Mouse (Mus musculus): ENCODE measurements around the gene Spns2. TPM values are rescaled to one million over a fixed set of nuclear protein-coding genes. Genes with fewer than 3 reads are reported as not detected.

The Spns2 gene
- polyA plus RNA-seq, 1 experiment from 2014 or later: 12.6 TPM

GRCm38 (mm10) chr11:72484549-72484948 lies 5.2 kb downstream of the Spns2 start:
- Histone ChIP-seq H3K9ac (replicated peaks; ENCODE audit: low read length) (no peak overlapping the region), H3K36me3 (ENCODE audit: control insufficient read depth, insufficient read depth, low read length) (no peaks in the 10 kb centered on the region), H3K4me2 (ENCODE audit: low read length) (no peak overlapping the region), H3K9me3 (ENCODE audit: control insufficient read depth, low read length) (no peaks in the 10 kb centered on the region), H3K4me1 (ENCODE audit: control insufficient read depth, insufficient read depth, low read length) (peaks cover 23% of the 10 kb centered on the region), H3K27me3 (ENCODE audit: control insufficient read depth, insufficient read depth, low read length) (no peaks in the 10 kb centered on the region), H3K4me3 (replicated peaks; ENCODE audit: low read depth, low read length) (no peak overlapping the region), H3K27ac (replicated peaks; ENCODE audit: low read depth, low read length) (no peak overlapping the region)
- DNase-seq (no peak), ATAC-seq (ENCODE audit: low FRiP score, low TSS enrichment) (no peak)
- 75% methylated on average over 6 of the region's 6 CpGs for WGBS

GRCm38 (mm10) chr11:72481952-72482351 lies 7.8 kb downstream of the Spns2 start:
- WGBS: 86% methylated on average over 4 of the region's 4 CpGs

DNA sequence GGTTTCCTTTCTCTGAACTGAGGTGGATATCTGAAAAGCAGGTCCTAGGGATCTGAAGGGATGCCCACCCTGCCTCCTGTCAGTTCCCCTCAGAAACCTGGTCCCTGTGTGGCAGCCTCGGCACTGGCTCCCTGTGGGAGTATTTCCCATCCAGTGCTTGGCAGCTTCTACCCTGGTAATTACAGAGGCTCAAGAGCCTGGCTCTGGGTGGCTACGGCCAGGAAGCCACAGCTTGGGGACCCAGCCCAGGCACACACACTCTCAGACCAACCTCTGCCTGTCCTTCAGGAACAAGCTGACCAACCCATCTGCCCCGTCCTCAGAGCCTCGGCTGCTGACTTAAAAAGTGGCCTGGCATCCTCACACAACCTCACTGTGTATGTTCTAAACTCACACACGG lies 8.4 kb downstream of the Spns2 start:
- DNase-seq (no peak), ATAC-seq (ENCODE audit: low FRiP score, low TSS enrichment) (no peak)
- Histone ChIP-seq H3K4me2 (ENCODE audit: low read length) (no peak overlapping the region), H3K4me3 (replicated peaks; ENCODE audit: low read depth, low read length) (no peak overlapping the region), H3K4me1 (ENCODE audit: control insufficient read depth, insufficient read depth, low read length) (peaks cover 21% of the 10 kb centered on the region), H3K36me3 (ENCODE audit: control insufficient read depth, insufficient read depth, low read length) (no peaks in the 10 kb centered on the region), H3K9me3 (ENCODE audit: control insufficient read depth, low read length) (no peaks in the 10 kb centered on the region), H3K27me3 (ENCODE audit: control insufficient read depth, insufficient read depth, low read length) (no peaks in the 10 kb centered on the region), H3K27ac (replicated peaks; ENCODE audit: low read depth, low read length) (no peak overlapping the region), H3K9ac (replicated peaks; ENCODE audit: low read length) (no peak overlapping the region)
- WGBS: 78% methylated on average over 5 of the region's 5 CpGs

More at GRCm38 (mm10) chr11:72481952-72482351, 7.8 kb downstream of the Spns2 start:
- Histone ChIP-seq H3K9me3 (ENCODE audit: control insufficient read depth, low read length) (no peaks in the 10 kb centered on the region), H3K4me3 (replicated peaks; ENCODE audit: low read depth, low read length) (no peak overlapping the region), H3K4me2 (ENCODE audit: low read length) (no peak overlapping the region), H3K36me3 (ENCODE audit: control insufficient read depth, insufficient read depth, low read length) (no peaks in the 10 kb centered on the region), H3K9ac (replicated peaks; ENCODE audit: low read length) (no peak overlapping the region), H3K4me1 (ENCODE audit: control insufficient read depth, insufficient read depth, low read length) (peaks cover 19% of the 10 kb centered on the region), H3K27ac (replicated peaks; ENCODE audit: low read depth, low read length) (no peak overlapping the region), H3K27me3 (ENCODE audit: control insufficient read depth, insufficient read depth, low read length) (no peaks in the 10 kb centered on the region)
- no peak for ATAC-seq (ENCODE audit: low FRiP score, low TSS enrichment)
- no peak for DNase-seq

DNA sequence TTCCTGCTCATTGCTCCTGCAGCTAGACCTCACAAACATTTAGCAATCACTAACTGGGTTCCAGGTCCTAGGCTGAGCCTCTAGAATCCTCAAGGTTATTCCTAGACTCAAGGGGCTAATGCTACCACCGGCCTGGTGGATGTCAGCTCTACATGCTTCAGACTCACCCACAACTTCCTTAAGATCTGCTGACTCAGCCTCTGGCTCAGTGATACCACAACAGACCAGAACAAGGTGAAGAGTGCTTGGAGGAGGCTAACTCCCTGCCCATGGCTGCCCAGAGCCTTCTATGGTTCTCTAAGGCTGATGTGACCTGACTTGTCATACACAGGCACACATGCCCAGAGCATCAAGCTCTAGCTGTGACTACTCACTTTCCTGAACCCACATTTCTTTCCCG lies 10.2 kb downstream of the Spns2 start:
- Histone ChIP-seq H3K4me3 (replicated peaks; ENCODE audit: low read depth, low read length) (no peak overlapping the region), H3K4me2 (ENCODE audit: low read length) (no peak overlapping the region), H3K27me3 (ENCODE audit: control insufficient read depth, insufficient read depth, low read length) (no peaks in the 10 kb centered on the region), H3K9ac (replicated peaks; ENCODE audit: low read length) (no peak overlapping the region), H3K4me1 (ENCODE audit: control insufficient read depth, insufficient read depth, low read length) (peaks cover 9% of the 10 kb centered on the region; the same call in 1 of the 2 replicates), H3K27ac (replicated peaks; ENCODE audit: low read depth, low read length) (no peak overlapping the region), H3K9me3 (ENCODE audit: control insufficient read depth, low read length) (no peaks in the 10 kb centered on the region), H3K36me3 (ENCODE audit: control insufficient read depth, insufficient read depth, low read length) (no peaks in the 10 kb centered on the region)
- ATAC-seq (ENCODE audit: low FRiP score, low TSS enrichment) (no peak), DNase-seq (no peak)
- 86% methylated on average over 2 of the region's 2 CpGs for WGBS

DNA sequence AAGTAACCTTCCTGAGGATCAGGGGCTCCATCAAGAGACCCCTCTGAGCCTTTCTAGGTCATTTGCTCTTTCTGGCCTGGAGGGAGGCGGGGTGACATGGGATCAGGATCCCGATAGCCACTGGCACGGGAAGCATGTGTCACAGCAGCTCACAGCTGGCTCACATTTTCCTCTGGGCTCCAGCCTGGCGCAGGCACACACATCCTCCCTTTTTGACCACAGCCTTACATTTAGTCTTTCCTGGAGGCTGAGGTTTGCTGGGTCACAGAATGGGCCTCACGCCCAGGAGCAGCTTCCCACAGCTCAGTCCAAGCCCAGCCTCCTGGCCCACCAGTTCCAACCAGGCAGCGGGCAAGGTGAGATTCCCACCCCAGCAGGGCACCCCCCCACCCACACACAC lies 11.5 kb downstream of the Spns2 start:
- H3K9me3 ChIP-seq (ENCODE audit: control insufficient read depth, low read length): no peaks in the 10 kb centered on the region
- DNase-seq (no peak), ATAC-seq (ENCODE audit: low FRiP score, low TSS enrichment) (no peak)
- H3K4me3 ChIP-seq (replicated peaks; ENCODE audit: low read depth, low read length): no peak overlapping the region
- no peaks in the 10 kb centered on the region for H3K27me3 ChIP-seq (ENCODE audit: control insufficient read depth, insufficient read depth, low read length)
- H3K4me2 ChIP-seq (ENCODE audit: low read length): no peak overlapping the region
- no peak overlapping the region for H3K27ac ChIP-seq (replicated peaks; ENCODE audit: low read depth, low read length)
- 84% methylated on average over 6 of the region's 6 CpGs for WGBS
- H3K4me1 ChIP-seq (ENCODE audit: control insufficient read depth, insufficient read depth, low read length): peaks cover 9% of the 10 kb centered on the region; the same call in 1 of the 2 replicates
- H3K36me3 ChIP-seq (ENCODE audit: control insufficient read depth, insufficient read depth, low read length): no peaks in the 10 kb centered on the region; the same call in 1 of the 2 replicates
- 0 out of 2 replicates have a peak overlapping the region, but pooled peaks have one; percentile 4 for H3K9ac ChIP-seq (replicated peaks; ENCODE audit: low read length)

DNA sequence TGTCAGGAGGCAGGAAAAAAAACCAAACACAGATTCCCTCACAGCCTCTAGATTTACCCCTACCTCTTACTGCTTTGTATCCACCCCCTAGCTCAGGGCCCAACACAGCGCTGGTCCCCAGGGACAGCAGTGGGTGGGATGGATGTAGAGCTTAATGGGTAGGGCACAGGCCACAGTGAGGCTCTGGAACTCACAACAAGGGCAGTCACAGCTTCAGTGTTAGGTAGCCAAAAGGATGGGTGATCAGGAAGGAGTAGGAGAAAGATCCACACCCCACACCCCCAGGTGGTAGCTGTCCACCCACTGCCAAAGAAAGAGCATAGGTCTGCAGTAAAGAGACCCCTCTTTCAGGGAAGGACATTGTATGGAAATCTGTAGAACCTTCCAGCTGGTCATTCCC lies 12.1 kb downstream of the Spns2 start:
- H3K27ac ChIP-seq (replicated peaks; ENCODE audit: low read depth, low read length): no peak overlapping the region
- H3K9me3 ChIP-seq (ENCODE audit: control insufficient read depth, low read length): no peaks in the 10 kb centered on the region
- no peak overlapping the region for H3K4me2 ChIP-seq (ENCODE audit: low read length)
- DNase-seq (no peak), ATAC-seq (ENCODE audit: low FRiP score, low TSS enrichment) (no peak)
- peaks cover 9% of the 10 kb centered on the region; the same call in 1 of the 2 replicates for H3K4me1 ChIP-seq (ENCODE audit: control insufficient read depth, insufficient read depth, low read length)
- no peaks in the 10 kb centered on the region for H3K27me3 ChIP-seq (ENCODE audit: control insufficient read depth, insufficient read depth, low read length)
- no peaks in the 10 kb centered on the region; the same call in 1 of the 2 replicates for H3K36me3 ChIP-seq (ENCODE audit: control insufficient read depth, insufficient read depth, low read length)
- H3K4me3 ChIP-seq (replicated peaks; ENCODE audit: low read depth, low read length): no peak overlapping the region
- no peak overlapping the region for H3K9ac ChIP-seq (replicated peaks; ENCODE audit: low read length)
- WGBS: 90% methylated on average over 1 of the region's 1 CpGs

- H3K27me3 ChIP-seq (ENCODE audit: control insufficient read depth, insufficient read depth, low read length): no peaks in the 10 kb centered on the region
- H3K4me2 ChIP-seq (ENCODE audit: low read length): no peak overlapping the region
- H3K27ac ChIP-seq (replicated peaks; ENCODE audit: low read depth, low read length): 0 out of 2 replicates have a peak overlapping the region, but pooled peaks have one; percentile 26
- no peaks in the 10 kb centered on the region for H3K9me3 ChIP-seq (ENCODE audit: control insufficient read depth, low read length)
- peaks cover under 1% of the 10 kb centered on the region; the same call in 1 of the 2 replicates for H3K36me3 ChIP-seq (ENCODE audit: control insufficient read depth, insufficient read depth, low read length)
- peaks cover 9% of the 10 kb centered on the region; the same call in 1 of the 2 replicates for H3K4me1 ChIP-seq (ENCODE audit: control insufficient read depth, insufficient read depth, low read length)
- 37% methylated on average over 5 of the region's 5 CpGs for WGBS
- no peak overlapping the region for H3K9ac ChIP-seq (replicated peaks; ENCODE audit: low read length)
- DNase-seq: no peak
- H3K4me3 ChIP-seq (replicated peaks; ENCODE audit: low read depth, low read length): no peak overlapping the region
- ATAC-seq (ENCODE audit: low FRiP score, low TSS enrichment): no peak
Measured at GRCm38 (mm10) chr11:72477182-72477581, 12.5 kb downstream of the Spns2 start.

DNA sequence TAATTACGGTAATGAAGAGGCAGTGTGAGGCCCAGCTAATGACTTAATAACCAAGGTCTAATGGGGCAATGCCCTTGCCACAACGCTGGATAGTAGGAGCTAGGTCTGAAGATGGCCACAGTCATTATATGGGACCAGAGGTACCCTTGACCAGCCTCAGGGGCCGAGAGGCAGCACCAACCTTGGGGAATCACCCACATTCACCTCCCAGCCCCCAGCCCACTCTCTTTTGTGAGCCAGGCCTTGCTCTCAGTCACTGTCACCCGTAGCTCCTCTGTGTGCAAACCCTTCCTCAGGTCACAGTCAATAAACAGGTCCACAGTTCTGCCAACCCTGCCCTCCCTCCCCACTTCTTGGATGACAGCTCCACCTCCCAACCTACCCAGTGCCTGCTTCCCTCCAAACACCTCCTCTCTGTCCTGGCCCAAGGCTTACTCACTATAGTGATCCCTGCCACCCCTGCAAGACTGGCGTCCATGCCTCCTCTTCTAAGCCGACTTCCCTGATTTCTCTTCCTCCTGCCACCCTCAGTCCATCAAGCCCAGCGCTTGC lies 13.6 kb downstream of the Spns2 start:
- Histone ChIP-seq H3K27me3 (ENCODE audit: control insufficient read depth, insufficient read depth, low read length) (no peaks in the 10 kb centered on the region), H3K4me2 (ENCODE audit: low read length) (no peak overlapping the region), H3K9me3 (ENCODE audit: control insufficient read depth, low read length) (no peaks in the 10 kb centered on the region), H3K36me3 (ENCODE audit: control insufficient read depth, insufficient read depth, low read length) (peaks cover 3% of the 10 kb centered on the region; the same call in 1 of the 2 replicates), H3K9ac (replicated peaks; ENCODE audit: low read length) (no peak overlapping the region), H3K4me1 (ENCODE audit: control insufficient read depth, insufficient read depth, low read length) (peaks cover 9% of the 10 kb centered on the region; the same call in 1 of the 2 replicates), H3K27ac (replicated peaks; ENCODE audit: low read depth, low read length) (no peak overlapping the region), H3K4me3 (replicated peaks; ENCODE audit: low read depth, low read length) (no peak overlapping the region)
- ATAC-seq (ENCODE audit: low FRiP score, low TSS enrichment) (no peak), DNase-seq (no peak)
- WGBS: 79% methylated on average over 7 of the region's 7 CpGs

DNA sequence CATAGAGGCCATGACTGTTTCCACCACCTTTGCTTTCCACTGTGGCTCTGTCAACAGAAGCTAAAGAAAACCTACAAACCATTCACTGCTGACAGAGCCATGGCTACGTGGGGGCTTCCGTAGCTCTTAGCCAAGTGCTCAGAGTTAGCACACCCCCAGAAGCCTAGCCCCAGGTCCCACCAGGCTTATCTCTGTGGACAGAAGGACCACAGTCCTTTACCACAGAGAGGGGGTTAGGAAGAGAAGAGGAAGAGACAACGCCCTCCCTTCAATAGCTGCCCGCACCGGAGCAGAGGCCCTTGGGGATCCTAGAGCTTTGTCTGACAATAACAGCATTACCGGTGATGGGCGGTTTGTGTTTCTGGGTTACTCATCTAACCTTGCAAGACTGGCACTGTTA lies 14.3 kb downstream of the Spns2 start:
- whole genome bisulfite sequencing: 79% methylated on average over 7 of the region's 7 CpGs
- DNase-seq: no peak
- Histone ChIP-seq H3K27ac (replicated peaks; ENCODE audit: low read depth, low read length) (no peak overlapping the region), H3K4me3 (replicated peaks; ENCODE audit: low read depth, low read length) (no peak overlapping the region), H3K36me3 (ENCODE audit: control insufficient read depth, insufficient read depth, low read length) (peaks cover 3% of the 10 kb centered on the region; the same call in 1 of the 2 replicates), H3K4me1 (ENCODE audit: control insufficient read depth, insufficient read depth, low read length) (peaks cover 9% of the 10 kb centered on the region; the same call in 1 of the 2 replicates), H3K9me3 (ENCODE audit: control insufficient read depth, low read length) (no peaks in the 10 kb centered on the region), H3K27me3 (ENCODE audit: control insufficient read depth, insufficient read depth, low read length) (no peaks in the 10 kb centered on the region), H3K4me2 (ENCODE audit: low read length) (no peak overlapping the region), H3K9ac (replicated peaks; ENCODE audit: low read length) (no peak overlapping the region)
- ATAC-seq (ENCODE audit: low FRiP score, low TSS enrichment): no peak
